Mouse (Mus musculus): ENCODE results near the gene Bank1. TPM values are rescaled to one million over a fixed set of nuclear protein-coding genes. Genes with fewer than 3 reads are reported as not detected.

Gene Bank1
- polyA plus RNA-seq, 1 experiment from 2014 or later, result 0.24 TPM

GRCm38 (mm10) chr3:136100973-136101500, 224.8 kb downstream of the Bank1 start:
- 88% methylated on average over 5 of the region's 5 CpGs for WGBS
- Histone ChIP-seq H3K4me2 (no peak overlapping the region), H3K9me3 (no peaks in the 10 kb centered on the region), H3K36me3 (no peaks in the 10 kb centered on the region), H3K4me3 (replicated peaks) (no peak overlapping the region), H3K9ac (replicated peaks) (no peak overlapping the region), H3K4me1 (replicated peaks) (no peaks in the 10 kb centered on the region), H3K27ac (no peak overlapping the region), H3K27me3 (peaks cover 2% of the 10 kb centered on the region; the same call in 1 of the 2 replicates)
- ATAC-seq (ENCODE audit: insufficient number of reproducible peaks, insufficient read depth, low FRiP score, low TSS enrichment, low read depth), result no peak

DNA sequence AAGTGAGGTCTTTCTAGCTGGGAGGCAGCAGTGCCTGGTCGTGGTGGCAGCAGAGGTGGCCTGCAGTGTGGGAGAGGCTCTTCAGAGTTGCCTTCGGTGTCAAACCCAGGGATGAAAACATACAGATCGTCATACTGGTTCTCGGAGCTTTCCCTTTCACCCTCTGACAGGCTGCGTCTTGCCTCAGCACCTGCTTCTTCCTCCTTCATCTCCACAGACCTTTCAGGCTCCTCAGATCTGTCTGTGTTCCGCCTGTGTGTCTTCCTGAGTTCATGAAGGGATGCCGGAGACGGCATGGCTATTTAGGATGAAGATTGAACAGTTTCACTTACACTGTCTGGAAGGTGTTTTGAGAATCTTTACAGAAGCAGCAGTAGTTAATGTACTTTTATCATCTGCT, 225.6 kb downstream of the Bank1 start:
- Histone ChIP-seq H3K4me1 (replicated peaks) (no peaks in the 10 kb centered on the region), H3K27me3 (peaks cover 2% of the 10 kb centered on the region; the same call in 1 of the 2 replicates), H3K9ac (replicated peaks) (no peak overlapping the region), H3K4me3 (replicated peaks) (no peak overlapping the region), H3K9me3 (no peaks in the 10 kb centered on the region), H3K36me3 (no peaks in the 10 kb centered on the region), H3K27ac (no peak overlapping the region), H3K4me2 (no peak overlapping the region)
- no peak for ATAC-seq (ENCODE audit: insufficient number of reproducible peaks, insufficient read depth, low FRiP score, low TSS enrichment, low read depth)
- WGBS, result 82% methylated on average over 8 of the region's 8 CpGs

DNA sequence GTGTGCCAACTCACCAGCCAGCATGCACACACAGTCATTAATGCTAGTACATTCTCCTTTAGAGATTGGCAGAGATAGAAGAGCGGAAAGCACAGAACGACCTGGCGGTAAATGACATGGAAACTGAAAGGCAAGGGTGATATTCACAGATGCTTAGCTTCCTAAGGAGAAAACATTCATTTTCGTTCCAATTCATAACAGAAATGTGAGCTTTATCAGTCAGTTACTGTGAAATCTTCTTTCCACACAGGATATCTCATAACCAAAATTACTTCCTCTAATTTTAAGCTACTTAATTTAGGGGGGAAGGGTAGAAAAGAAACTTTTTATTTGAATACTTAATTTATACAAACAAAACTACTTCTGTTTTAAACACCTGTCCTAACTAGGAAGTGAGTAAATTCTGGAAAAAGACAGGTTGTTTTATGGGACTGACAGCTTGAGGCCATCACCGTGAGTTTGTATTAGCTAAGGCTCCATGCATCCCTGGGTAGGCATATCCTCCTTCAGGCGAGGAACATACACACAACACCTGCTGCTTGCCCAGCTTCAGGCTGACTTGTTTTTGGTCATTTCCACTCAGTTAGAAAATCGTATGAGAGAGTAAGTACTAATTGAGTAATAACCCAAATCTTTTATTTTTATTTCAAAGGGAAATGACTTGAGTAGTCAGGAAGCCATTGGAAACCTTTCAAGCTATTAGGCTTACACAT, 238.8 kb downstream of the Bank1 start:
- peaks cover 9% of the 10 kb centered on the region for H3K4me1 ChIP-seq (replicated peaks)
- H3K9ac ChIP-seq (replicated peaks), result no peak overlapping the region
- H3K36me3 ChIP-seq, result no peaks in the 10 kb centered on the region
- H3K27me3 ChIP-seq, result peaks cover 3% of the 10 kb centered on the region; the same call in 1 of the 2 replicates
- no peak overlapping the region for H3K4me3 ChIP-seq (replicated peaks)
- ATAC-seq (ENCODE audit: insufficient number of reproducible peaks, insufficient read depth, low FRiP score, low TSS enrichment, low read depth), result no peak
- 79% methylated on average over 7 of the region's 7 CpGs for WGBS
- H3K9me3 ChIP-seq, result no peaks in the 10 kb centered on the region
- H3K4me2 ChIP-seq, result no peak overlapping the region
- H3K27ac ChIP-seq, result no peak overlapping the region

- no peaks in the 10 kb centered on the region for H3K9me3 ChIP-seq
- H3K27ac ChIP-seq, result no peak overlapping the region
- WGBS, result 85% methylated on average over 5 of the region's 5 CpGs
- ATAC-seq (ENCODE audit: insufficient number of reproducible peaks, insufficient read depth, low FRiP score, low TSS enrichment, low read depth), result no peak
- no peak overlapping the region for H3K4me2 ChIP-seq
- H3K36me3 ChIP-seq, result no peaks in the 10 kb centered on the region
- peaks cover 3% of the 10 kb centered on the region; the same call in 1 of the 2 replicates for H3K27me3 ChIP-seq
- peaks cover 16% of the 10 kb centered on the region for H3K4me1 ChIP-seq (replicated peaks)
- no peak overlapping the region for H3K4me3 ChIP-seq (replicated peaks)
- no peak overlapping the region for H3K9ac ChIP-seq (replicated peaks)
These were observed 239.4 kb downstream of the Bank1 start for GRCm38 (mm10) chr3:136086431-136086830.

DNA sequence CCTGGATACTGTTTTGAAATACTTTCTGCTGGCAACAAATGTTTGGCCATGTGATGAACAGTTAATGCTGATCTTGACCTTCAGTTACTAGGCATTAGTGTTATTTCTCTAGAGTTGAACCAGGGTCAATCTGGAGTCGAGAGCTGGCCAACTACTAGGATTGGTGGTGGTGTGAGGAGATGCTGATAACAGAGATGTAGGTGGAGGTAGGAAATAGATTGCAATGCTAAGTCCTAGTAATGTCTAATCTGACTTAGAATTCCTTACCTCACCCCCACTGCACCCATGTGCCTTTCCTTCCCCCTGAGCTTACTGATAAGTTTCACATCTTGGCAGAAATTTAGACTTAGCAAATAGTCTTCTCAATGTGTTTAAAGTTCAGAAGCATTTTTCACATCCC, 240.8 kb downstream of the Bank1 start:
- Histone ChIP-seq H3K4me3 (replicated peaks) (no peak overlapping the region), H3K27ac (no peak overlapping the region), H3K27me3 (peaks cover 3% of the 10 kb centered on the region; the same call in 1 of the 2 replicates), H3K4me1 (replicated peaks) (peaks cover 16% of the 10 kb centered on the region), H3K9ac (replicated peaks) (no peak overlapping the region), H3K9me3 (no peaks in the 10 kb centered on the region), H3K4me2 (no peak overlapping the region), H3K36me3 (no peaks in the 10 kb centered on the region)
- WGBS, result 53% methylated on average over 1 of the region's 1 CpGs
- ATAC-seq (ENCODE audit: insufficient number of reproducible peaks, insufficient read depth, low FRiP score, low TSS enrichment, low read depth), result no peak

GRCm38 (mm10) chr3:136084066-136084465, 241.8 kb downstream of the Bank1 start:
- 25% methylated on average over 5 of the region's 5 CpGs for WGBS
- no peak overlapping the region for H3K4me3 ChIP-seq (replicated peaks)
- peaks cover 1% of the 10 kb centered on the region; the same call in 1 of the 2 replicates for H3K27me3 ChIP-seq
- H3K36me3 ChIP-seq, result no peaks in the 10 kb centered on the region
- H3K9me3 ChIP-seq, result no peaks in the 10 kb centered on the region
- no peak overlapping the region for H3K9ac ChIP-seq (replicated peaks)
- 0 out of 2 replicates have a peak overlapping the region, but pooled peaks have one; percentile 56 for H3K27ac ChIP-seq
- H3K4me2 ChIP-seq, result 0 out of 2 replicates have a peak overlapping the region, but pooled peaks have one; percentile 15
- peaks cover 16% of the 10 kb centered on the region for H3K4me1 ChIP-seq (replicated peaks)
- no peak for ATAC-seq (ENCODE audit: insufficient number of reproducible peaks, insufficient read depth, low FRiP score, low TSS enrichment, low read depth)

GRCm38 (mm10) chr3:136081264-136081663, 244.6 kb downstream of the Bank1 start:
- WGBS, result 29% methylated on average over 1 of the region's 1 CpGs
- no peak for ATAC-seq (ENCODE audit: insufficient number of reproducible peaks, insufficient read depth, low FRiP score, low TSS enrichment, low read depth)
- no peak overlapping the region for H3K4me3 ChIP-seq (replicated peaks)

DNA sequence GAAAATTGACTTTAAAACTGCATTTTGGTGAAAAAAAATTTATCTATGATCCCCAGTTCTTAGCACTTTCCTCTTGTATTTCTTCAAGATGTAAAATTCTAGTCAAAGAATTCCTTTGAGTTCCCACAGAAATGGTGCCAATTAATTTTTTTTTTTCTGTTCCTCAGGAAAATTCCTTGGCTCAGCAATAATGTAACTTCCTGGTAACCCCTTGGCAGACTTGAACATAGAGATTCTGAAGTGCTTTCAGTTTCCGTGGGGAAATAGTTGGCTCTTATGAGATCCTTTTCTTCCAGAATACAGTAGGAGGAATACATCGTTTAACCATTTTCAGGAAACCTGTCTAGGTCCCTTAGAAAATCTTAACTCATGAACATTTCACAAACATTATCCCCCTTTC, 247.3 kb downstream of the Bank1 start:
- Histone ChIP-seq H3K27me3 (no peaks in the 10 kb centered on the region), H3K27ac (no peak overlapping the region), H3K4me3 (replicated peaks) (no peak overlapping the region), H3K36me3 (no peaks in the 10 kb centered on the region), H3K9me3 (no peaks in the 10 kb centered on the region), H3K4me2 (no peak overlapping the region), H3K9ac (replicated peaks) (no peak overlapping the region), H3K4me1 (replicated peaks) (peaks cover 7% of the 10 kb centered on the region; the same call in 1 of the 2 replicates)
- ATAC-seq (ENCODE audit: insufficient number of reproducible peaks, insufficient read depth, low FRiP score, low TSS enrichment, low read depth), result no peak
- 83% methylated on average over 2 of the region's 2 CpGs for WGBS

More at GRCm38 (mm10) chr3:136081264-136081663, 244.6 kb downstream of the Bank1 start:
- no peaks in the 10 kb centered on the region for H3K9me3 ChIP-seq
- H3K27me3 ChIP-seq, result no peaks in the 10 kb centered on the region
- H3K36me3 ChIP-seq, result no peaks in the 10 kb centered on the region
- H3K9ac ChIP-seq (replicated peaks), result no peak overlapping the region
- H3K4me1 ChIP-seq (replicated peaks), result peaks cover 16% of the 10 kb centered on the region
- H3K27ac ChIP-seq, result peak overlapping the region; percentile 66
- H3K4me2 ChIP-seq, result no peak overlapping the region

DNA sequence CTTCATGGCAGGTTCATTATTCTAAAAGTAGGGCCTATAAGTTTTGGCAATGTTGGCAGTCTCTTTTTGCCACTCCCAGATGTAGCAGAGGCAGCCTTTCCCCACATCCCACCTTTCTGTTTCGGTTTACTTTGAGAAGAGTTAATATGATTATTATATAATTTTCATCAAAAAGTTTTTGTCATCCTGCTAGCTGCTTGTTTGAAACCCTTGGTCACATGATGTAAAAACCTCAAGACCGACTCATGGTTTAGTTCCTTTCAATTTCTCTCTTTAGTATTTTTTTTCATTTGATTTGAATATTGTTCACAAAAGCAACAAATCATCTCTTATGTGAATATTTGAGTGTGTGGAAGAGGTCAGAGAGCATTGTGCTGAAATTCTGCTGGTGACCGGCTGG, 255.5 kb downstream of the Bank1 start:
- Histone ChIP-seq H3K9ac (replicated peaks) (no peak overlapping the region), H3K4me1 (replicated peaks) (no peaks in the 10 kb centered on the region), H3K4me2 (no peak overlapping the region), H3K36me3 (no peaks in the 10 kb centered on the region), H3K4me3 (replicated peaks) (no peak overlapping the region), H3K27me3 (no peaks in the 10 kb centered on the region), H3K9me3 (no peaks in the 10 kb centered on the region), H3K27ac (no peak overlapping the region)
- WGBS, result 90% methylated on average over 3 of the region's 3 CpGs
- no peak for ATAC-seq (ENCODE audit: insufficient number of reproducible peaks, insufficient read depth, low FRiP score, low TSS enrichment, low read depth)

- 92% methylated on average over 2 of the region's 2 CpGs for WGBS
- Histone ChIP-seq H3K4me1 (replicated peaks) (no peaks in the 10 kb centered on the region), H3K27me3 (no peaks in the 10 kb centered on the region), H3K36me3 (no peaks in the 10 kb centered on the region), H3K27ac (no peak overlapping the region), H3K4me2 (no peak overlapping the region), H3K9ac (replicated peaks) (no peak overlapping the region), H3K4me3 (replicated peaks) (no peak overlapping the region), H3K9me3 (no peaks in the 10 kb centered on the region)
- ATAC-seq (ENCODE audit: insufficient number of reproducible peaks, insufficient read depth, low FRiP score, low TSS enrichment, low read depth), result no peak
These were observed 264.0 kb downstream of the Bank1 start for GRCm38 (mm10) chr3:136061907-136062306.

GRCm38 (mm10) chr3:136050635-136051034, 275.2 kb downstream of the Bank1 start:
- Histone ChIP-seq H3K27ac (no peak overlapping the region), H3K9me3 (no peaks in the 10 kb centered on the region), H3K27me3 (no peaks in the 10 kb centered on the region), H3K4me3 (replicated peaks) (no peak overlapping the region), H3K9ac (replicated peaks) (no peak overlapping the region), H3K36me3 (no peaks in the 10 kb centered on the region), H3K4me2 (no peak overlapping the region), H3K4me1 (replicated peaks) (no peaks in the 10 kb centered on the region)
- 81% methylated on average over 3 of the region's 3 CpGs for WGBS
- ATAC-seq (ENCODE audit: insufficient number of reproducible peaks, insufficient read depth, low FRiP score, low TSS enrichment, low read depth), result no peak
